Mouse (Mus musculus) yolk sac, embryonic 10.5 days (tissue): ENCODE data around the gene Irf1.

Experiments used
- DNase-seq: peaks from one replicate; pipeline ENCODE4 v3.0.0-alpha.2; 2017; ENCODE audit warnings: low spot score

The Irf1 gene

DNA sequence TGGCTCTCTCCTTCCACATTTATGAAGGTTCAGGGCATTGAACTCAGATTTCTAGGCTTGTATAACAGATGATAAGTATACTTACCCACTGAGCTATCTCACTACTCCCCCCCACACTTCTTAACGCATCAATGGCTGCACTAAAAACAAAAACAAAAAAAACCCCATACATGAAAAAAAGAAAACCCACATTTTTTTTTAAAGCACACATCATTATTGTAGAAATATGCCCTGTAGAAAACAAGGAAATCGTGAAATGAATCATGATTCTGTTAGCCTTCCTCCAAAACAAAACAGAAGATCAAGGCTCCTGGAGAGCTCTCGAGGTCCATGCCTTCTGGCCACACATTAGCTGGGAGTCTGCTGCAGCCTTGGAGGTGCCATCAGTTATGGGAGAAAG, 41.5 kb downstream of the Irf1 start:
- no peak for DNase-seq

DNA sequence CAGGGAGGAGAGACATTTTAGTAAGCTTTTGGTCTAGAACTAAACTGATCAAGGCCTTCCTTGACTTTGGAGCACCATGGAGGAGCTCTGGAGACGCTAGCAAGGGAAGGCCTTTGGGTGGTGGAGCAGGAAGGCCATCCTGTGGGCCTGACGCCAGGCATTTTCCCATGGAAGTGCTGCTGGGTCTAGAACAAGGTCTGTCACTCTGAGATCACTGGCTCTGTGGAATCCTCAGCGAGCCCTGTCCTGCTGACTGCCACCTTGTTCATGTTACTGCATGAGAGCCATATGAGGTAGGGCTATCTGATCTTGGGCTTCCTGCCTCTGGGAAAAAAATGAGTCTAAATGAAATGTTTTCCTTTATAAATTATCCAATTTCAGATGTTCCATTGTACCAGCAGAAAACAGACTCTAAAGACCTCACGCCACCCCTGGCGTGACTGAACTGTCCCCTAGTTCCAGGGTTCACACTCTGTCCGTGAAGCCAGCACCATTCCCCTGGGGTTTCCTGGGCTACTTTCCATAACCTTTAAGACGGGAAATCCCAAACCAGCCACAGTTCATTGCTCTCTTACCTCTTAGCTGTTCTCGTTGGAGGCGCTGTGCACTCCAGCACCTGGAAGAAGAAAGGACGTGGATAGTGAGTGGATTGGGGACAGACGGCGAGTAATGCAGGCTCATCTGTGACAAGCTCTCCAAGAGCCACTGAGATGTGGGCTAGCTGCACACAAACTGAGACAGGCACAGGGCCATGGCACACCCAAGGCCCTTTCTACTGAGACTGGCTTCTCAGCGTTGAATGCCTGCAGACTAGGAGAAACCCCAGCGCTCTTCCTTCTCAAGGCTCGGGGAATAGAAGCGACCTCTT, 43.4 kb downstream of the Irf1 start:
- no peak for DNase-seq

DNA sequence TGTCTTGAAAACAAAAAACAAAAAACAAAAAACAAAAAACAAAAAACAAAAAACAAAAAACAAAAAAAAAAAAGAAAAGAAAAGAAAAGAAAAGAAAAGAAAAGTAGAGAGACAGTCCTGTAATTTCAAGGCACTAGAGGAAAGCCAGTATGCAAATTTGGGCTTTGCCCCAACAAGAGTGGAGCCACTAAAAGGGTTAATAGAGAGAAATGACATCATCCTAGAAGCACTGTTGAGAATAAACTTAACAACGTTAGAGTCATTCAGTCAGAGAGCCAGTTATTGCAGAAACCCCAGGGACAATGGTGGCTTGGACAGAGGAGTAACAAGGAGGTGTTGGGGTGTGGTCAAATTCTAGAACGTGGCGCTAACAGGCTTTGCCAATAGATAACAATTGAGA, 45.0 kb downstream of the Irf1 start:
- no peak for DNase-seq

DNA sequence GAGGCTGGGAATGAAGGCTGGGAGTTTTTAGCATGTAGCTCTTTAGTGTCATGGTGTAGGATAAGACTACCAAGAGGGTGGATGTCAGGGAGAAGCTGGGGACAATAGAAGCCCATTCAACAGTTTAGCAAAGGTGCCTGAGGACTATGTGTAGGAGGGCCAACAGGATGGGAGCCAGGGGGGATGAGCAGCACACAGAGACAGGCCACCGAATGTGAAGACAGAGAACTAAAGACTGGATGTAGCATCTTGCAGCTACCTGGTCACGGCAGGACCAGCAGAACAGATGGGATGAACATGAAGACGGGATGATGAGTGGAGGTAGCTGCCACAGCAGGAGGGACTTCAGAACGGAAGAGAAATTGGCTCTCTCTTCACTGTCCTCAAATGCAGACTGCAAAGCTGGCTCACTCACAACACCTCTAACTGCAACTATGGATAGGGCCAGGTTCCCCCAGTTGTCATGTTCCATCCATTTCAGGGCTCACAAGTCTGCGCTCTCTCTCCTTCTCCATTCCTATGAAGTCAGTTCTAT, 47.1 kb downstream of the Irf1 start:
- no peak for DNase-seq

DNA sequence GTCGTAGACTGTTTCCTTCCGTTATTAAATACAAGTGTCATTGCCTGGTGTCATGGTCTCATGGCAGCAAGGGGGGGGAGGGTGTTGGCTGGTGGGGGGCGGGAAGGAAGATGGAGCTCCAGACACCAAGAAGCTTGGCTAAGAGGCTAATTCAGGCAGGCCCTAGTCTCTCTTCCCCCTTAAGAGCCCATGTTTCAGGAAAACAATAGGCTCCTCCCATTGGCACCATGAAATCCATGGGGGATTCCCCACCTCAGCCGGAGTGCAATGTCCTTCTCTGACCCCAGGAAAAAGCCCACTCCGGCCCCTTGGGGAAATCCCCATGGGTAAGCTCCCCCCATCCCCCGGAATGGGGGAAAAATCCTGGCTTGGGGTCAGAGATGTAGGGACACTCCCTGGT, 49.0 kb downstream of the Irf1 start:
- no peak for DNase-seq

DNA sequence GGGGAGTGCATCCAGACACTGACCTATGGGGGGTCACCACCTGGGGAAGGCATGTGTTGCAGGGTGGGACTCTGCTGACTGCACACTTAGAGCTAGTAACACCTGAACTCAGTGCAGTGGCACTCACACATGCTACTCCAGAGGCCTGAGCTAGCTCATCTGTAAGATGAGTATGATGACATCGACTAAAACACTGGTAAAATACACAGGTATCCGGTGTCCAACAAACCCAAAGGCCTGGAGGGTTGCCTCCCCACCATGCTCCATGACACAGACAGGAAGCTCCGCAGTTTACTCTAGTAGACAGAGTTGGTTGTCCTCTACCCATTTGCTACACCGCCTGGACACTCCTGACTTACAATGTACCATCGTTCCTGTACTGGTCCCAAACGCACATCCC, 49.7 kb downstream of the Irf1 start:
- no peak for DNase-seq

DNA sequence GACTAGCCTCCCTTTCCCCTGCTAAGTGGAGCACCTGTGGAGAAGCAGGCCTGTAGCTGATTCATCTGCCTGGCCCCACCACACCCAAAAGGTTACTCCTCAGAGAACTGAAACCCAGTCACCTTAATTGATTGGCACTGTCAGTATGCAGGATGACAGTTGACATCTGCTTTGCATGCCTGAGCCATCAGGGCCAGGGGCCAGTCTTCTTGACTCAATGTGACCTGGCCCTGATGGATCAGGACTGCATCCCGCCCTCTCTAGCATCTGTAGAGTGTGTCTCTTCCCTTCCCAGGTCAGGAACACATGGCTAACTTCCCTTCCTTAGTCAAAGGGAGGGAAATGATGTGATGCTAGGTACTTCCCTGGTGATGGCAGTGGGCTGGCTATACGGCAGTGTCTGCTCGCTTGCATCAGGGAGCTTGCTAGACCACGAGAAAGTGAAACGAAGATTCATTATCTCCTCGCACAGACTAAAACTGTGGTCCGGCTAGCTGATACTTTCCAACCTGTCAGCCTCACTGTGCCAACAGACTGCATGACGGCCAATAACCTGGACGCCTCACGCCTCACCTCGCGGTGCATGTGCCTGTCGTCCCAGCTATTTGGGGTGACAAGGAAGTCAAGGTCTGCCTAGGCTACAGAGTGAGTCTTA, 50.8 kb downstream of the Irf1 start:
- DNase-seq = no peak

DNA sequence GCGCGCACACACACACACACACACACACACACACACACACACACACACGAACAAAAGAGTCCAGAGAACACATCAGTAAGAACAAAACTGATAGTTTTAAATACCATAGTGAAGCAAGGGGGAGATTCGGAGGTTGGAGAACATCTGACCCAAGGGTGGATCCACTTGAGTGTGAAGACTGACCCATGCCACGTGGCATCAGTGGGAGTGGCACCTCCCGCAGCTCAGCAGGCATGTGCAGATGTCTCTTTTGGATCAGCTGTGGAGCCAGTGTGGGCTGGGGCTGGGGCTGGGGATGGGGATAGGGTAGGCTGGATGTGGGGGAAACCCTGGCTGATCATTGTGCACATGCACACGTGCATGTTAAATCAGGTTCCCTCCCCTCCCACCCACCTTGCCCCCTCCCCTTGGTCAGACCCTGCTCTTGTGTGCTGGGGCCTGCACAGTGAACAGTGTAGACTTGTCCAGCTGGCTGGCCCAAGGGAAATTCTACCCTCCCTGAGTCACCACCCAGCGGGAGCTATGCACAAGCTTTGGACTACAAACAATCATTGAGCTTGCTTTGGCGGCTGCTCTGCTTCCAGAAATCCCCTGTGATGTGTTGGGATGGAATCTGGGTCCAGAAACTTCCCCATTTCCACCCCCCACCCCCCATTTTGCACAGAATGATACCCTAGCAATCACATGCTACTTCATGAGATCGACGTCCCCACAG, 51.6 kb downstream of the Irf1 start:
- DNase-seq = no peak

DNA sequence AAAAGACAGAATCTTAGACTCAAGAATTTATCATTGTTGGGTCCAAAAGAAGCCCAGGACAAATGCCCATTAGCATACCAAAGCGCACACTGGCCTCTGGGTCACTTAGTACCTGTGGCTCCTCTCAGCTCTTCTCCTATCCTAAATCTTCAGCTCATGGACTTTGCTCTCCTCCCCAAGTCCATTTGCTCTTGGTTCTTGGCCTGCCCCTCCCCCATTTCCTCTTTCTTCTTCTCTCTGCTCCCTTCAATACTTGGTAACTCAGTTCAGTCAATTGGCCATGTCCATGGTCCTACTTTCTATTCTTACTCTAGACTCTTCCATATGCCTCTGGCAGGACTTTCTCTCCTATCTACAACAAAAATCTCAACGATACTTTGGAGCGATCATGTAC, 52.1 kb downstream of the Irf1 start:
- peak; percentile 27 for DNase-seq

DNA sequence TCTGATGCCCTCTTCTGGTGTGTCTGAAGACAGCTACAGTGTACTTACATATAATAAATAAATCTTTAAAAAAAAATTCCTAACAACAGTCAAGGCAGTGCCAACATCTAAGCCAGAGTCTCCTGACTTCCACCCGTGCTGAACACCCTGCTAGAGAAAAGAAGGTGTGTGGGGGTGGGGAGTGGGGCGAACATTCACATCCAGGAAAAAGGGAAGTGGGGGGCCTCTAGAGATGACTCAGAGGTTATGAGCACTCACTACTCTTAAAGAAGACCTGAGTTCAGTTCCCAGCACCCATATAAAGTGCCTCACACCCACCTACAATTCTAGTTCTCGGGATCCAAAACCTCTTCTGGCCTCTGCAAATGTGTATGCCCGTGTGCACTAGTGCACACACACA, 55.6 kb downstream of the Irf1 start:
- DNase-seq = no peak
